9 mouse cellular contexts compared by ENCODE assay signal in the genomic region with DNA sequence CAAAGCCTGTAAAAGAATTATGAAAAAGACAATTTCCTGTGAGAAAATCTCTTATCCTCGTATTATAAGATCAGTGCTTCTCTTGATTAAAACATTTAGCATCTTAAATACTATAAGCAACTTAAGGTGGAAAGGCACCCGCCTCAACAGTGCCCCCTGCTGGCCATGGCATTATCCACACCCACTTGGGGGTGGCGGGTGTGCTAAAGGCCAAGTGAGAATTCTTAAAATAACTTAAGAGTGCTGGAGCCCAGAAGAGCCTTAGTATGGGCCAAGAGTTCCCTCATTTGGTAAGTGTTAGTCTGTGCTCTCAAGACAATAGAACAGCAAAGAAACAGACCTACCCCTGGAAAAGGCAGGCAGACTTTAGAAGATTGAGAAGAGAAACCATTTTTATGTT. TPM values are rescaled to one million over a fixed set of nuclear protein-coding genes. Genes with fewer than 3 reads are reported as not detected.
DNase-seq lines count a peak whose midpoint lies in the region; ATAC-seq and TF ChIP-seq lines count a peak whose summit lies in the region.
"Had no signal": no experiment of that assay in that cellular context is flagged by ENCODE, and none has a peak within 500 bp of the region (broad histone marks: within the 10 kb centered on the region; RNA-seq: fewer than 3 reads in every experiment).

No protein-coding gene starts in this region.

- no peak overlapping the region for H3K27ac ChIP-seq in heart, postnatal 0 days (ENCODE audit: low read depth)
- no peak overlapping the region for H3K27ac ChIP-seq in heart, embryonic 12.5 days (ENCODE audit: poor library complexity, severe bottlenecking)
- H3K27ac ChIP-seq in forebrain, embryonic 16.5 days (ENCODE audit: low read length): no peak overlapping the region
- no peak overlapping the region for H3K27ac ChIP-seq in forebrain, embryonic 12.5 days

- H3K36me3 ChIP-seq in heart, postnatal 0 days (replicated peaks; ENCODE audit: control insufficient read depth, insufficient read depth, low read length): peaks cover 37% of the 10 kb centered on the region
- peaks cover 40% of the 10 kb centered on the region for H3K36me3 ChIP-seq in heart, embryonic 12.5 days
- no peaks in the 10 kb centered on the region for H3K36me3 ChIP-seq in forebrain, embryonic 16.5 days (ENCODE audit: control insufficient read depth, insufficient read depth)
- 0 out of 2 replicates have a peak, but pooled peaks cover 4% of the 10 kb centered on the region for H3K36me3 ChIP-seq in forebrain, embryonic 12.5 days (replicated peaks)

- TF ChIP-seq EP300 in heart, postnatal 0 days (IDR thresholded peaks at IDR 0.05; ENCODE audit: low read depth): no peak

- DNase-seq in heart, postnatal 0 days (ENCODE audit: low spot score): peak; percentile 39
- DNase-seq in A20 (ENCODE audit: low read depth, low spot score) (peak; percentile 54), ZHBTc4 (ENCODE audit: low read depth, low spot score) (peak; percentile 76)
- peak; percentile 72 for DNase-seq in lung, postnatal 10 days
- DNase-seq in right cerebral cortex, postnatal 10 days (ENCODE audit: low spot score in 2 of 2): no peak

- 0 out of 2 replicates have a peak, but pooled peaks cover 3% of the 10 kb centered on the region for H3K4me1 ChIP-seq in heart, postnatal 0 days (ENCODE audit: control insufficient read depth, insufficient read depth)
- peaks cover 23% of the 10 kb centered on the region for H3K4me1 ChIP-seq in heart, embryonic 12.5 days (replicated peaks)
- H3K4me1 ChIP-seq in forebrain, embryonic 16.5 days (replicated peaks; ENCODE audit: control insufficient read depth, insufficient read depth, low read length): 0 out of 2 replicates have a peak, but pooled peaks cover 4% of the 10 kb centered on the region
- peaks cover 15% of the 10 kb centered on the region for H3K4me1 ChIP-seq in forebrain, embryonic 12.5 days

- H3K4me3 ChIP-seq in heart, postnatal 0 days (ENCODE audit: low read depth, low read length): no peak overlapping the region
- H3K4me3 ChIP-seq in heart, embryonic 12.5 days: no peak overlapping the region
- no peak overlapping the region for H3K4me3 ChIP-seq in forebrain, embryonic 16.5 days (replicated peaks; ENCODE audit: low read length)
- no peak overlapping the region for H3K4me3 ChIP-seq in forebrain, embryonic 12.5 days (replicated peaks)

- no peak overlapping the region for H3K9ac ChIP-seq in heart, postnatal 0 days (replicated peaks; ENCODE audit: low read depth, low read length)
- no peak overlapping the region for H3K9ac ChIP-seq in heart, embryonic 12.5 days
- no peak overlapping the region for H3K9ac ChIP-seq in forebrain, embryonic 16.5 days (replicated peaks; ENCODE audit: low read depth, low read length)
- H3K9ac ChIP-seq in forebrain, embryonic 12.5 days: no peak overlapping the region

- WGBS in heart, postnatal 0 days: 25% methylated on average over 3 of the region's 3 CpGs
- WGBS in heart, embryonic 12.5 days: 41% methylated on average over 3 of the region's 3 CpGs
- 46% methylated on average over 3 of the region's 3 CpGs for WGBS in forebrain, embryonic 16.5 days
- 43% methylated on average over 3 of the region's 3 CpGs for WGBS in forebrain, embryonic 12.5 days

- peak; percentile 66 for TF ChIP-seq CTCF in heart, postnatal 0 days (IDR thresholded peaks at IDR 0.05; ENCODE audit: low read depth)

- no peak for ATAC-seq in heart, postnatal 0 days (ENCODE audit: insufficient read depth, low read depth)
- no peak for ATAC-seq in heart, embryonic 12.5 days (ENCODE audit: insufficient number of reproducible peaks, low FRiP score)
- ATAC-seq in forebrain, embryonic 16.5 days: no peak
- no peak for ATAC-seq in forebrain, embryonic 12.5 days (ENCODE audit: low FRiP score)

- no peak overlapping the region for H3K4me2 ChIP-seq in heart, postnatal 0 days (ENCODE audit: low read depth, low read length)
- H3K4me2 ChIP-seq in heart, embryonic 12.5 days: no peak overlapping the region
- no peak overlapping the region for H3K4me2 ChIP-seq in forebrain, embryonic 16.5 days (ENCODE audit: low read length)
- no peak overlapping the region for H3K4me2 ChIP-seq in forebrain, embryonic 12.5 days

- no peaks in the 10 kb centered on the region for H3K9me3 ChIP-seq in heart, postnatal 0 days (replicated peaks; ENCODE audit: control insufficient read depth, low read length)
- H3K9me3 ChIP-seq in heart, embryonic 12.5 days (replicated peaks): no peaks in the 10 kb centered on the region
- H3K9me3 ChIP-seq in forebrain, embryonic 16.5 days (ENCODE audit: control insufficient read depth, low read length): no peaks in the 10 kb centered on the region
- no peaks in the 10 kb centered on the region for H3K9me3 ChIP-seq in forebrain, embryonic 12.5 days

- H3K27me3 ChIP-seq in heart, postnatal 0 days (ENCODE audit: control insufficient read depth, insufficient read depth, low read length): peaks cover 11% of the 10 kb centered on the region; the same call in 1 of the 2 replicates
- H3K27me3 ChIP-seq in heart, embryonic 12.5 days (replicated peaks): peaks cover 16% of the 10 kb centered on the region
- H3K27me3 ChIP-seq in forebrain, embryonic 16.5 days (replicated peaks; ENCODE audit: control insufficient read depth, insufficient read depth, low read length): peaks cover 3% of the 10 kb centered on the region
- H3K27me3 ChIP-seq in forebrain, embryonic 12.5 days: peaks cover 19% of the 10 kb centered on the region

RNA-seq across cellular contexts. Expression of gene Sost, which starts 4.6 kb away (rescaled TPM):
- total RNA-seq in heart, postnatal 0 days (2014; rRNA removed; ENCODE audit: low replicate concordance): 6.5 and 21.2 TPM in 2 replicates
- 2.7 and 2.8 TPM in 2 replicates for polyA plus RNA-seq in heart, postnatal 0 days (2015; fragmentation: Nextera tagmentation; extraction: Ambion mirVana)
- polyA plus RNA-seq in heart, embryonic 12.5 days (2016; fragmentation: Nextera tagmentation; extraction: Ambion mirVana): 0.77 and 1.6 TPM in 2 replicates
- 0.11 TPM in 1 of 2 replicates, not detected in the other for polyA plus RNA-seq in forebrain, embryonic 16.5 days (2015; fragmentation: Nextera tagmentation; extraction: Ambion mirVana)
- 0.09 and 0.15 TPM in 2 replicates for polyA plus RNA-seq in forebrain, embryonic 12.5 days (2016; fragmentation: Nextera tagmentation; extraction: Ambion mirVana)

RNA-seq across cellular contexts. Expression of gene Cfap97d1, which starts 12.7 kb away (rescaled TPM):
- total RNA-seq in heart, postnatal 0 days (2014; rRNA removed; ENCODE audit: low replicate concordance): not detected in 2 replicates
- not detected in 2 replicates for polyA plus RNA-seq in heart, postnatal 0 days (2015; fragmentation: Nextera tagmentation; extraction: Ambion mirVana)
- polyA plus RNA-seq in heart, embryonic 12.5 days (2016; fragmentation: Nextera tagmentation; extraction: Ambion mirVana): not detected in 2 replicates
- polyA plus RNA-seq in forebrain, embryonic 16.5 days (2015; fragmentation: Nextera tagmentation; extraction: Ambion mirVana): not detected in 2 replicates
- not detected in 2 replicates for polyA plus RNA-seq in forebrain, embryonic 12.5 days (2016; fragmentation: Nextera tagmentation; extraction: Ambion mirVana)
- total RNA-seq: heart, postnatal 10 days had no signal

RNA-seq across cellular contexts. Expression of gene Dusp3, which starts 15.4 kb away (rescaled TPM):
- total RNA-seq in heart, postnatal 0 days (2014; rRNA removed; ENCODE audit: low replicate concordance): 106 and 118 TPM in 2 replicates
- 67.9 and 75.7 TPM in 2 replicates for polyA plus RNA-seq in heart, postnatal 0 days (2015; fragmentation: Nextera tagmentation; extraction: Ambion mirVana)
- 53.7 and 54.9 TPM in 2 replicates for polyA plus RNA-seq in heart, embryonic 12.5 days (2016; fragmentation: Nextera tagmentation; extraction: Ambion mirVana)
- polyA plus RNA-seq in forebrain, embryonic 16.5 days (2015; fragmentation: Nextera tagmentation; extraction: Ambion mirVana): 12.7 and 14.5 TPM in 2 replicates
- 9.0 and 9.8 TPM in 2 replicates for polyA plus RNA-seq in forebrain, embryonic 12.5 days (2016; fragmentation: Nextera tagmentation; extraction: Ambion mirVana)

RNA-seq across cellular contexts. Expression of gene Mpp3, which starts 56.9 kb away (rescaled TPM):
- 4.9 and 8.0 TPM in 2 replicates for total RNA-seq in heart, postnatal 0 days (2014; rRNA removed; ENCODE audit: low replicate concordance)
- 1.7 and 2.2 TPM in 2 replicates for polyA plus RNA-seq in heart, postnatal 0 days (2015; fragmentation: Nextera tagmentation; extraction: Ambion mirVana)
- 4.1 and 4.5 TPM in 2 replicates for polyA plus RNA-seq in heart, embryonic 12.5 days (2016; fragmentation: Nextera tagmentation; extraction: Ambion mirVana)
- polyA plus RNA-seq in forebrain, embryonic 16.5 days (2015; fragmentation: Nextera tagmentation; extraction: Ambion mirVana): 49.3 and 55.2 TPM in 2 replicates
- 35.7 and 37.6 TPM in 2 replicates for polyA plus RNA-seq in forebrain, embryonic 12.5 days (2016; fragmentation: Nextera tagmentation; extraction: Ambion mirVana)

Comparison
In these comparisons a context has a peak if more than half of its experiments do, and no peak if none do; other contexts are left out.
1. DNase-seq: peak in heart, postnatal 0 days (single experiment), A20 (single experiment), ZHBTc4 (single experiment) and lung, postnatal 10 days (single experiment); none in right cerebral cortex, postnatal 10 days (0 of 2).